Mouse (Mus musculus): ENCODE measurements around the gene S1pr2. TPM values are rescaled to one million over a fixed set of nuclear protein-coding genes. Genes with fewer than 3 reads are reported as not detected.

S1pr2 gene
- total RNA-seq, 2 experiments from 2014 or later, result 1.5 to 1.6 TPM

Small RNA genes within 50 kb of the gene (microRNA-seq; reads per million reads assigned to microRNA genes)
- gene Mir7081, result 0 to 0.36 reads per million in 2 experiments

Other genes with a start within 250 kb of the S1pr2 start
- gene Olfm2, start 230.4 kb downstream of the S1pr2 start, total RNA-seq (2021), result under 1 TPM in 1 of 2 experiments, not detected in 1; 0.13 TPM
- gene Col5a3, start 161.7 kb downstream of the S1pr2 start, total RNA-seq (2021), result 10 to 100 TPM; 26.1 to 33.6 TPM
- under 1 TPM; 0.17 to 0.23 TPM for gene Rdh8, start 158.3 kb downstream of the S1pr2 start, total RNA-seq (2021)
- gene A230050P20Rik, start 108.1 kb downstream of the S1pr2 start, total RNA-seq (2021), result 1 to 10 TPM; 1.7 TPM
- 1 to 10 TPM; 3.8 to 5.2 TPM for gene Angptl6, start 97.1 kb downstream of the S1pr2 start, total RNA-seq (2021)
- gene Ppan, start 88.6 kb downstream of the S1pr2 start, total RNA-seq (2021), result 1 to 10 TPM; 6.1 to 8.7 TPM
- 10 to 100 TPM; 88.8 to 96.0 TPM for gene Eif3g, start 78.2 kb downstream of the S1pr2 start, total RNA-seq (2021)
- 1 to 10 TPM; 6.0 to 7.7 TPM for gene Dnmt1, start 16.9 kb downstream of the S1pr2 start, total RNA-seq (2021)
- gene Mrpl4, start 26.0 kb upstream of the S1pr2 start, total RNA-seq (2021), result 10 to 100 TPM; 58.5 to 58.7 TPM
- 1 to 10 TPM; 1.9 to 2.1 TPM for gene Icam1, start 39.2 kb upstream of the S1pr2 start, total RNA-seq (2021)
- 1 to 10 TPM; 1.2 to 1.7 TPM for gene Icam4, start 52.6 kb upstream of the S1pr2 start, total RNA-seq (2021)
- not detected for gene Icam5, start 55.3 kb upstream of the S1pr2 start, total RNA-seq (2021)
- not detected for gene Zglp1, start 90.3 kb upstream of the S1pr2 start, total RNA-seq (2021)
- under 1 TPM in 1 of 2 experiments, not detected in 1; 0.17 TPM for gene Gm49373, start 96.3 kb upstream of the S1pr2 start, total RNA-seq (2021)
- 10 to 100 TPM; 37.5 to 40.4 TPM for gene Fdx1l, start 96.8 kb upstream of the S1pr2 start, total RNA-seq (2021)
- 1 to 10 TPM; 1.6 TPM for gene Gm38431, start 115.2 kb upstream of the S1pr2 start, total RNA-seq (2021)
- gene Raver1, start 115.2 kb upstream of the S1pr2 start, total RNA-seq (2021), result 10 to 100 TPM; 13.8 to 17.9 TPM
- gene Tyk2, start 154.5 kb upstream of the S1pr2 start, total RNA-seq (2021), result 1 to 10 TPM; 4.2 to 4.4 TPM
- gene Cdc37, start 173.2 kb upstream of the S1pr2 start, total RNA-seq (2021), result 100 to 1,000 TPM; 123 to 126 TPM
- gene Pde4a, start 188.9 kb upstream of the S1pr2 start, total RNA-seq (2021), result 10 to 100 TPM; 42.2 to 53.9 TPM

Data from gastrocnemius, postnatal 36 days (tissue).